Mouse (Mus musculus): ENCODE measurements around the gene Olfr1161.
"Not testable (repeated sequence)": the region's sequence is repeated elsewhere in the genome, so short reads cannot be mapped to it uniquely, and the experiment has no call there.

Gene Olfr1161

DNA sequence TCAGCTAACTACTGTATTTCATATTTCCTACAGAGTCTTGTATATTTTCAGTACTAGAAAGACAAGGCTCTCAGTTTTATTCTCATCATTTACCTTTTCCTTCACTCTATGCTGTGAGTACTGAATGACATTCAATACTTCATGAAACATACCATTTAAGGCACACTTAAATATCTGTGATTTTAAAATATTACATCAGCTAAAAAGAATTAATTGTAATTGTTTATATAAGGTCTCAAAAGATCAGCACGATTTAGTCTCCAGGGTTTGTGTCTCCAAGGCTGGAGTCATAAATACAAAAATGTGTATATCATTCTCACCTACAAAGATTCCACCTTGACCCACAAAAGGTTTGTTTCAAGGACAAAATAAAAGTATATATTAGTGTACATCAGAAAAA is at the start of gene Olfr1161:
TSS of gene Olfr1161 (plus strand) at position 301 of the 400 bp plus-strand sequence.
- not testable (repeated sequence) for DNase-seq

DNA sequence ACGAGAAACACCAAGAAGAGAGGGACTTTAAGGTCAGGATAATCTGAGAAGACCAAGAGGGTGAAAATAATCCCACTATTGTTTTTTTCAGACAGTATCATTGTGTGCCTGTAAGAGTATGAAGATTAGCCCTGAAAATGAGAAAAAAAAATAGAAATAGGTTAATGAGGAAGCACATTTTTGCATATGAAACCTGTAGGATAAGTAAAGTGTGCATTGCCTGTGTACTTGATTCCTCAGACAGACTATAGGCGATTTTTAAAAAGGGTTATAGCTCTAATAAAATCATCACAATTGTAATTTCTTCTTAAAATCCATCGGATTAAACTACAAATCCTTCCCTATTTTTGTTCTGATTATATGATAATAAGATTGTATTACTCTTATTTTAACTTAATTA is 48.0 kb upstream of the Olfr1161 start, which contains the start of gene Olfr74:
TSS of gene Olfr74 (minus strand) at position 101 of the 400 bp plus-strand sequence.
- no peak for DNase-seq

DNA sequence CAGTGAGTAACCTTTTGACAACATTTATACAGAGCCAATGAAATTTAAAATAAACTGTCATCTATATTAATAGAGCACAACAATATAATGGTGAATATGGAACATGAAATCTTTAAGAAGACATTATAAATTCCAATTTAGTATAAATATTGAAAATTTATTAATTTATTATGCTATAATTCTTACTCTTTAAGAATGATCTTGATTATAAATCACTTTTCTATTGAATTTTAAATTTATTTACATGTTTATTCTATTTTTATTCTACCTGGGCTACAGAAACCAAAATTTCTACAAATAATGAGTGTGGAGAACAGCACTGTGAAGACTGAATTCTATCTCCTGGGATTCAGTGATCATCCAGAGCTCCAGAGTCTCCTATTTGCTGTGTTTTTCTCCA is 32.8 kb upstream of the Olfr1161 start, which contains the start of gene Olfr1158:
TSS of gene Olfr1158 (plus strand) at position 301 of the 400 bp plus-strand sequence.
- DNase-seq, result no peak

DNA sequence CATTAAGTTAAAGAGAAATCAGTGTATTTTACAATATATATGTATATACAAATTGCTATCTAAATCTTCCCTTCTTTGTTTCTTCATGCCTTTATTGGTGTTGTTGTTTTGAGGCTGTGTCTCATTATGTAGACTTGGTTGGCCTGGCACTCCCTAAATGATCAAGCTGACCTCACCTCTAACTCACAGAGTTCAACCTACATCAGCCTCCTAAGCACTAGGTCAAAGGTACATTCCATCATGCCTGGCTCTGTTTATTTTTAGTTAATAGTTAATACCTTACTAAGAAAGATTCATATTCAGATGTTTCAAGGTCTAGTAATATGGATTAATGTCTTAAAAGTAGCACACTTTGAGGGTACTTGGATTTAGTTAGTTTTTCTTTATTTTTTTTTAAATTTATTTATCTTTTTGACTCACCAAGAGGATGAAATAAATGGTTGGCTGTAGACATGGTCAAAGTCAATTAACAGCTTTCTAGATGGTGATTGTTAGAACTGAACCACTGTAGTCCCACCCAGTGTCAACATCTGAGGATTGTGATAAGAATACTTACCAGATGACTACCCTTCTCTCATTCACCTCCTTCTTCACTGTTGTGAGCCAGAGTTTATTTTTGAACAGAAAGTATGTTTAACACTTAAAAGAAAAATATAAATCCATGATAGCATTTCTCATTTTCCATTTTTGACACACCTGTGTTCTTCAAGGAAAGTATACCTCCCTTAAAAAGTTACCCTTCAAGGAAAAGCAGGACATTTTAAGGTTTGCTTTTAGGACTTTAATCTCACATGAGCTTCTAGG is 14.9 kb upstream of the Olfr1161 start, which contains the start of gene Olfr1160:
TSS of gene Olfr1160 (minus strand) at position 754 of the 804 bp plus-strand sequence.
- DNase-seq, result no peak

DNA sequence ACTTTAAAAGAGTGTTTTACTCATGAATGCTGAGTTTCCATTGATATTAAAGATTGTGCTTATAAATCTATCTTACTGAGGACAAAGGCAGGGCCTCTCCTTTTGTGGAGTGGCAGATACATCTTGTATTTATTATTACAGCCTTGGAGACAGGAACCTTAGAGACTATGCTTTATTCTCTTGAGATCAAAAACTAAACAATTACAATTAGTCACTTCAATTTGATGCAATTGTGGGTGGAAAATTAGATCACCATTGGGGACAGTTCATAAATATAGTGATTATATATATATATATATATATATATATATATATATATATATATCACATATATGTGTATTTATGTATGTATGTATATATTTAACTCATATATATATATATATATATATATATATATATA is 15.0 kb downstream of the Olfr1161 start, which contains the start of gene Olfr73:
TSS of gene Olfr73 (minus strand) at position 101 of the 400 bp plus-strand sequence.
- DNase-seq, result no peak

DNA sequence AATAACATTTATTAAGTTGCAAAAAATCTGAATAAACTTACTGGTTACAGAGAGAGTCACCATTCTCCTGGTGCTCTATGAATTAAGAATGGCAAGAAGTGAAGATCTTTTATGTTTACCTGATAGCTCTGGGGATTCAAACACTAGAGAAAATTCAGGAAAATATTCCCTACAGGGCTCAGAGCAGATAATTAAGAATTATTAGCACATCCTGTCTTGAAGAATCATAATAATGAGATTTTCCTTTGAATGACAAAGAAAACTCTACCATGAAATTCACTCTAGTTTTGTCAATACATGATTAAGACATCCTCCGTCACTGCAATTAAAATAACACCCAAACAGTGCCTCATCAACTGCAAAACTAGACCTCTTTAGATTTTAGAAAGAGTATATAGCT is 28.5 kb downstream of the Olfr1161 start, which contains the start of gene Olfr1162:
TSS of gene Olfr1162 (minus strand) at position 101 of the 400 bp plus-strand sequence.
- no peak for DNase-seq

DNA sequence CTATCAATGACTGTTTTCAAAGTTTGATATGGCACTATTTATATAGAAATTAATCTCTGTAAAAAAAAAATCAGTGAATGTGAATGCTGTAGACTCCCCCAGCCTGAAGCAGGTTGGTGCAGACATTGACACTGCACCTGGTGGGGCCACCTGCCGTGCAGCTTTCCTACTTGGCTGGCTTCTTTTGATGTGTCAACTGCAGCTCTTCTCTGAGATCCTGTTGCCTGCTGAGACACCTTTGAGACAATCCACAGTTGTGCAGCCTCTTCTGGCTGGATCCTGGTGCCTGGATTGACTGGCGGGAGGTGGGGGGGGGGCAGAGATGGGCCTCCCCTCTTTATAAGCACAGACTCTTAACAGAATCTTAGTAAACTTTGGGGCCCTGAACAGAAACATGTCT is 41.0 kb downstream of the Olfr1161 start:
- no peak for DNase-seq

DNA sequence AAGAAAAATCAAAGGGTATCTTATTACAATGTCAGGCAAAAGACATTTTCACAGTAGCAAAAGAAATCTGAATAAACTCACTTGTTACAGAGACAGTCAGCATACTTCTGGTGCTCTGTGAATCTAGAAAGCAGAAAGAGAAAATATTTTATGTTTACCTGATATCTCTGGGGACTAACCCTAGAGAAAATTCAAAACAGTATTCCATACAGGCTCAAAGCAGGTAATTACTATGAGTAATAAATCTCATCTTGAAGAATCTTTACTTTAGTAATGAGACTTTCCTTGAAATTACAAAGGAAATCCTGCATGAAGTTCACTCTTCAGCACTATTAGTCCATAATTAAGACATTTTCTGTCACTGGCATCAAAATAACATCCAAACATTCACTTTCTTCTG is 49.2 kb downstream of the Olfr1161 start, which contains the start of gene Olfr1163:
TSS of gene Olfr1163 (minus strand) at position 101 of the 400 bp plus-strand sequence.
- no peak for DNase-seq

Measured in liver (tissue).